Mouse (Mus musculus) liver, adult (tissue): Measurements from ENCODE around the gene Ubr2.

Experiments used
- GATA4 ChIP-seq: IDR thresholded peaks from 2 replicates; pipeline ENCODE4 v1.6.1; 2014; ENCODE audit warnings: mild to moderate bottlenecking, low read length; ENCODE audit not compliant: insufficient replicate concordance

The Ubr2 gene

GRCm38 (mm10) chr17:46915129-46915528, 95.2 kb downstream of the Ubr2 start:
- TF ChIP-seq GATA4: no peak

GRCm38 (mm10) chr17:46912331-46912730, 98.0 kb downstream of the Ubr2 start:
- no peak for TF ChIP-seq GATA4

GRCm38 (mm10) chr17:46910186-46910585, 100.2 kb downstream of the Ubr2 start, which contains the start of gene Prph2:
Gene Prph2, plus strand, starts transcription at chr17:46910459.
- no peak for TF ChIP-seq GATA4

- no peak for TF ChIP-seq GATA4
Measured at GRCm38 (mm10) chr17:46903876-46904490, 106.4 kb downstream of the Ubr2 start.

GRCm38 (mm10) chr17:46900941-46901340, 109.4 kb downstream of the Ubr2 start:
- TF ChIP-seq GATA4: no peak

- TF ChIP-seq GATA4: no peak
Measured at GRCm38 (mm10) chr17:46897221-46897950, 113.0 kb downstream of the Ubr2 start.

GRCm38 (mm10) chr17:46895426-46895825, 114.9 kb downstream of the Ubr2 start:
- no peak for TF ChIP-seq GATA4

- TF ChIP-seq GATA4: no peak
Measured at GRCm38 (mm10) chr17:46890843-46891594, 119.3 kb downstream of the Ubr2 start.

GRCm38 (mm10) chr17:46890116-46890815, 120.1 kb downstream of the Ubr2 start, which contains the start of gene Tbcc:
Gene Tbcc, plus strand, starts transcription at chr17:46890684.
- no peak for TF ChIP-seq GATA4

- no peak for TF ChIP-seq GATA4
Measured at GRCm38 (mm10) chr17:46889450-46890084, 120.8 kb downstream of the Ubr2 start.

- TF ChIP-seq GATA4: no peak
Measured at GRCm38 (mm10) chr17:46888511-46889212, 121.7 kb downstream of the Ubr2 start.

GRCm38 (mm10) chr17:46885910-46886643, 124.3 kb downstream of the Ubr2 start:
- TF ChIP-seq GATA4: no peak

- no peak for TF ChIP-seq GATA4
Measured at GRCm38 (mm10) chr17:46885218-46885909, 125.0 kb downstream of the Ubr2 start.

- no peak for TF ChIP-seq GATA4
Measured at GRCm38 (mm10) chr17:46884766-46885165, 125.6 kb downstream of the Ubr2 start.
